Mouse (Mus musculus) olfactory bulb, adult 2 months (tissue): Measurements from ENCODE around the gene Clybl.

Source experiments
- CTCF ChIP-seq: fragments of 200-500 bp; IDR thresholded peaks from 2 replicates; pipeline ENCODE4 v1.5.1; 2012; ENCODE audit warnings: low read depth, mild to moderate bottlenecking, low read length, moderate library complexity; ENCODE audit not compliant: insufficient read depth
- POLR2A ChIP-seq: fragments of 200-500 bp; IDR thresholded peaks from 2 replicates; pipeline ENCODE4 v1.6.1; 2012; ENCODE audit warnings: mild to moderate bottlenecking, low read depth, low read length, moderate library complexity; ENCODE audit not compliant: insufficient read depth

GRCm38 (mm10) chr14:122402716-122403258, 221.3 kb downstream of the Clybl start:
- TF ChIP-seq CTCF (no peak), POLR2A (no peak)
